Mouse (Mus musculus): Measurements from ENCODE around the gene Slc2a5.

DNA sequence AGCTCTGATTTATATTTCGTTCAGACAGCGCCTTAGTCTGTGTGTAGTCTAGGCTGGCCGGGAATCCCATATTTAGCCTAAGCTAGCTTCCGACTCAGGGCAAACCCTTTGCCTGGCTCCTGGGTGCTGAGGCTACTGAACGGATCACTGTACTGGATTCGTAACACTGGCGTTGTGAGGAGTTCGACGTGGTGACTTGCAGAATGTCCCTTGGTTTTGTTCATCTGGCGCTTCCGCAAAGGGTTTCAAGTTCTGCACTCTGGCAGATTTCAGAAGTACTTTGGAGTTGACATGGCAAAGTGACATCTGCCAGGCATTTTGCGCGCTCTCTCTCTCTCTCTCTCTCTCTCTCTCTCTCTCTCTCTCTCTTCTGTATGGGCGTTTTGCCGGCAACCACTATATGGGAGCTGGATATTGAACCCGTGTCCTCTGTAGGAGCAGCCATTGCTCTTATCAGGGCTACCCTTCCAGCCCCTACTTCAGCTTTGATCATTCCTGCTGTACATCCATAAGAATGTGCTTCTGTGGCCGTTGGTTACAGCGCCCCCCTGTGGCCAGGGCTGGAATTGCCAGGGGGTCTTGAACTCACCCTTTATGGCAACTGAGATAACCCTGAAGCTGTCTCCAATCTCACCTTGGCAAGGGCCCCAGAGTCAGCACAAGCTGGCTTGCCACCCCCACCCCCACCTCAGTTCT is 27.0 kb upstream of the Slc2a5 start:
- TF ChIP-seq EP300 (IDR thresholded peaks at IDR 0.05; ENCODE audit: low read depth) (no peak), CTCF (IDR thresholded peaks at IDR 0.05; ENCODE audit: low read depth) (peak; percentile 54)
